Mouse (Mus musculus) gastrocnemius, postnatal 25 days (tissue): ENCODE data around the gene Tmem266. TPM values are rescaled to one million over a fixed set of nuclear protein-coding genes. Genes with fewer than 3 reads are reported as not detected.

Source experiments
- DNase-seq: peaks from one replicate; pipeline ENCODE4 v3.0.0; 2022
- total RNA-seq, 2 experiments: library from RNA; stranded (reverse); gene quantifications; 1 replicate in 1 of 2; 2 replicates in 1 of 2; pipeline ENCODE4 v1.2.3; 2021

The Tmem266 gene
- total RNA-seq, 2 experiments from 2014 or later = 0.59 to 0.70 TPM

DNA sequence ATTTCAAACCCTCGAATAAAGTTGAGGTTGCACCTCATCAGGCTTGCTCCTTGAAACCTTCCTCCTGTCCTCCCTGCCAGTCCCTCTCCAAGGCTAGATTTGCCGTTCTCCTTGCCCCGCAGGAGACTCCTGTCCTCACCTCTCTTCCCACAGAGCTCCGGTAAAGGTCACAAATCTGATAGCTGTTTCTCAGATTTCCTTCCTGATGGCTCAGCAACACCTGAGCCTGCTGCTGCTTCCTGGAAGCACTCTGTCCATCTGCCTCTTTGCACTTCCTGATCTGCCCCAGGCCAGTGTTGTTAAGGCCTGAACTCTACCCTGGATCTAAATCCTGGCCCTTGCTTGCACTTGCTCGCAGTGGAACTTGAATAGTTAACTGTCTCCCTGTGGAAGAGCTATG lies 5.8 kb downstream of the Tmem266 start:
- DNase-seq = no peak

DNA sequence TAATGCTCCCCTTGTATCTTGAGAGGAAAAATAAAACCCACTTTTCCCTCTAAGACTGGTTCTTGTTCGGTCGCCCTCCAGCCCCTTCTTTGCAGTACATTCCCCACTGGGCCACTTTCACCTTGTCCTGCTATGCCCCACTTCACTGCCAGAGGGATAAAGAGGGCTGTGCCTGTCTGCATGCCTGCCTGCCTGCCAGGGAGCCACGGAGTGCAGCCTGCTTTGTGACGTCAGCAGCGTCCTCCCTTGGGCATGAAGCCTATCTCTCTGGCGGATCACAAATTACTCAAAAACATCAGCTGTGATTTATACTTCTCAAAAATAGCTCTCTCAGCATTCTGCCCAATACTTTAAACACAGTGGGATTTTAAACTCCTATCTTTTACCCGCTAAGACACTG lies 6.2 kb downstream of the Tmem266 start:
- no peak for DNase-seq

DNA sequence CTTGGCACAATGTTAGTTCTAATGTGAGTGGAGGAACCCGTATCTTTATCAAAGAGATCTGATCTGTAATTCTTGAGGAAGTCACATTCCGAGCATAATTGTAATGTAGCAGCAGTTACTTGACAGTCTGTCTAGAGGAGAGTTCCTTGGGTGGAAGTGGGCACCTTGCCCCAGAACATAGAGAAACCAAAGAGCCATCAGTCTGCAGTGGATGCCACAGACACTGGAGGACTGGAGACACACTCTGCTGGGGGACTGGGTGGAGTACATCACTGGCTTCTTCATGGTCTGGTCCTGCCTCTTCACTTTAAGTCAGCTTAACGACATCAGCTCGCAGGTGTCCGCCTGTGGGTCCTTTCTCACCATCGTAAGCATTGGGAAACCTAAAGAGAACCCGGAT lies 17.5 kb downstream of the Tmem266 start:
- no peak for DNase-seq

DNA sequence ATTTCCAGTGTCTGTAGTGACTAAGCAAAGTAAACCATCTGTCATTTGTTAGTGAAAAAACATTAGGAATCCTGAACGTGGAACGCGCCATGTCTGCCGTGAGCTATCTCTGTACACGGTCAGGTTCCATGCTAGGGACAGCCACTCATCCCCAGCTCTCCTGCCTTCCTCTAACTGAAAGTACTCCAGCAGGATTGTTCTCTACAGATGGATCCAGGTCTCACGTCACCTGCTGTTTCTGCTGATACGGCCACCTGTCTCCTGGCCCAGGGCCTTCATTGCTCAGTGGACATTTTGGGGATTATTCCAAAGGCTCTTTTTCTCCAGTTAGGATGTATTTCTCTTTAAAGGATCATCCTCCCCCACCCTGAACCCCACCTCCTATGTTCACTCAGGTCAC lies 18.6 kb downstream of the Tmem266 start:
- no peak for DNase-seq

DNA sequence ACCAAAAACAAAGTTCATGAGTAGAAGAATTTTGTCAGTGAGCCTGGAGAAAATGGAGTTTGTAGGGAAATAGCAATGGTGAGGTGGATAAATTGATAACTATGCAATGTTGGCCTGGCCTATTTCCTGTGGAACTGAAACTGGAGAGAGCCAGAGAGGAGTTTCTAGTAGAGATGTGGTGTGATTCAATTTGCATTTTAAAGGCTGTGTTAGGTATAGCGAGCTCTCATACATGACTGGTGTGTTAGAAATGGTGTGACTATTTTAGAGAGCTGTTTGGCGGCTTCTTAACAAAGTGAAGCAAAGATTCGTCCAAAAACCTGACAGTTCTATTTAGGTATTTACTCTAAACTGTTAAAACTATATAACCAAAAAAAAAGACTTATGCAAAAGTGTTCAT lies 22.0 kb downstream of the Tmem266 start:
- no peak for DNase-seq

DNA sequence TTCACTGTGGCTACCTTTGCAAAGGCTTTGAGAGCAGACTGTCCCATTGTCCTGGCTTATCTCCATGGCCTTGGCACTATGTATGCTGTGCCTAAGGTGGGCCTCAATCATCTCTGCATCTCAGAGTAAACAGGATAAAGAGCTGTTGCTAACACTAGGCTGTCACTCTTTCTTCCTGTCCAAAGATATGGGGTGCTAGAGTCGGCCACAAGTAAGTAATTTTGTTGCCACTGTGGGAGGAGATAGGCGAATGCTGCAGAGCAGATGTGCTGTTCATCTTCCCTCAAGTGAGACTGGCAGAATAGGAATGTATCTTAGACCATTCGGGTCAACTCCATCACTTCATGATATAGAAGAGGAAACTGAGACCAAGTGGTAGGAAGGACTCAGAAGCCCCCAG lies 28.0 kb downstream of the Tmem266 start:
- DNase-seq = no peak

DNA sequence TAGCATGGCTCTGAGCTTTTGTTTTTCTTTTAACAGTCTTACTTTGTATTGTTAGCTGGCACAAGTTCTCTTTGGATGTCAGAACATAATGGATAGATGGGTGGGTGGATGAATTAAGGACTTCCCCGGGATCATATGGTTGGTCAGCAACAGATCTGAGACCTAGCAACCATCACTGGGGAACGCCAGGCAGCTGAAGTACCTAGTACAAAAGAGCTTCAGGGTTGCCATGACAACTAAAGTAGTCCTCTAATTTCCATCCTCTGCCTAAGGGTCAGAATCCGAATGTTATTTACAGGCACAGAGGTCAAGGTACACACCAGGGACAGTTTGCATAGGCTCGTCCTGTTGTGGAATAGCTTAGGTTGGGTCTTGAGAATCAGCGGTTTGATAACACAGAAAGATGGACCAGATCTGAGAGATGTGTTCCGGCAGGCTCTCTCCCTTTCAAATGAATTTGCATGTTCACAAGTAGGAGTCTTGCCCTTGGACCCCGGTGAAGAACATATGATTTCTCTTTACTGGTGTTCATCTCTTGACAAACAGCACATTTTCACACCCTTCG lies 28.6 kb downstream of the Tmem266 start:
- no peak for DNase-seq

DNA sequence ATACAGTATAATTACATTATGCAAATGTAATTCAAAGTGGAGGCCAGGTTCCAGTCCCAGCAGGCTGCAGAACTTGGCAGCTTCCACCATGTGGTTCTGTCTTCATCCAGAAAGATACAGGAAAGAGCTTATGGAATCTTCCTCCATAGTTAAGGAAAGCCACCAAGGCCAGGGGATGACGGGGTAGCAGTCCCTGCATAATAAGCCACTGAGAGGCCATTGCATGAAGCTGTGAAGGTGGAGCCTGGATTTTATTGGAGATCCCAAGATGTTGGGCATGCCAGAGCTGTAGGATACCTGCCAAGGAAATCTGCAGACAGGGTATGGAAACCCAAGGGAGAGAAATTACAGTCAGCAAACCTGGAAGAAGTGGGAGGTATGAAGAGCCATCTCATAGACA lies 30.5 kb downstream of the Tmem266 start:
- no peak for DNase-seq

DNA sequence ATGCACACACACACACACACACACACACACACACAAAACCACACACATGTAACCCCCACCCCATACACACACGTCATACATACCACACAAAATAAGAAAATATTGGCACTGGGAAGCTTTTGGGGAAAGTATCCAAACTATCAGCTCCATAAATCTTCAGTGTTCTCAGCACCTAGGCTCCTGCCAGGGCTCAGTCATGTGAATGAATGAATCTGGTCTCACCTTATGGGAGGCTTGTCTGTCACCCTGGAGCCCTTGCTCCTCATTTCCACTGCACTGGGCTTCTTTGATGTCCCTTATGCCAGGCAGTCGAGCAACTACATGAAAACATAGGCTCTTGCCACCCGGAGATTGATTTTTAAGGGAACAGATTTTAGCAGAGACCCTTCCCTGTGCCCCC lies 33.7 kb downstream of the Tmem266 start:
- no peak for DNase-seq

DNA sequence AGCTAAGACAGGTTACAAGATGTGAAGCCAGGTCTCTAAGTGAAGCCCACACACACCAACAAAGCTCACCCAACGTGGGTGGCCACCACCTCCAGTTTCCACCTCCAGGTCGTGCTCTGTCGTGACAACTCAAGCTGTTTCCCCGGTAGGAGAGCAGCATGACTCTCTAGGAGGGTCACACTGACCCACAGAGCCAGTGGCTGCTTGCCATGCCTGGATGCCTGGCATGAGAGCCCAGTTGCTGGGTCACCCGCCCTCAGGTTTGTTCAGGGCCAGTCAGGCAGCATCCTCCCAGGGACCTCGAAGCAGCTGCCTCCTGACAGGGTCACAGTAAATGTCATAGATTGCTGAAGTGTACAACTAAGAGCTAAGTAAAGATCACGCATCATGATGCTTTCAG lies 34.1 kb downstream of the Tmem266 start:
- no peak for DNase-seq

DNA sequence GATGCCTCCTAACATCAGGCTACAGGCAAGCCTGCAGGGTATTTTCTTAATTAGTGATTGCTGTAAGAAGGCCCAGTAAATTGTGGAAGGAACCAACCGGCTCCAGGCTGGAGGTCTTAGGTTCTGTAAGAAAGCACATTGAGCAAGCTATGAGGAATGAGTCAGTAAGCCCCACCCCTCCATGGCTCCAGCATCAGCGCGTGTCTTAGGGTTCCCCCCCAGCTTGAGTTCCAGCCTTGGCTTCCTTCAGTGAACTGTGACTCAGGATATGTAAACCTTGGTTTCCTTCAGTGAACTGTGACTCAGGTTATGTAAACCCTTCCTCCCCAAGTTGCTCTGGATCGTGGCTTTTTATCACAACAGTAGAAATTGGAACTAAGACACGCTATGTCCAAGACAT lies 35.3 kb downstream of the Tmem266 start:
- no peak for DNase-seq

DNA sequence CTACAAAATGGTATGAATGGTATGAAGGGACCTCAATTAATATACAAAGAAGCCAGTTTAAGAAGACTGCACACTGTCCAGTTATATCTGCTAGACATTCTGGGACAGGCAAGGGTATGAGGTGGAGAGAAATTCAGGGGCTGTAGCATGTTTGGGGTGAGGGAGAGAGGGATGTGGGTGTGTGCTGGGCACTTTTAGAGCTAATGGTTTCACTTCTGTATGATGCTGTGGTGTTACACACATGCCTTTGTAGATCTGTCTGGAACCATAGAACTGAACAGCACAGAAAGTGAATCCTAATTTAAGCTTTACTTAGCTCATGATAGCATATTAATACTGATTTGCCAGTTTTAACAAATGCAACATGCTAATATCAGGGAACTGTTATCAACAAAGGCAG lies 37.0 kb downstream of the Tmem266 start:
- no peak for DNase-seq

DNA sequence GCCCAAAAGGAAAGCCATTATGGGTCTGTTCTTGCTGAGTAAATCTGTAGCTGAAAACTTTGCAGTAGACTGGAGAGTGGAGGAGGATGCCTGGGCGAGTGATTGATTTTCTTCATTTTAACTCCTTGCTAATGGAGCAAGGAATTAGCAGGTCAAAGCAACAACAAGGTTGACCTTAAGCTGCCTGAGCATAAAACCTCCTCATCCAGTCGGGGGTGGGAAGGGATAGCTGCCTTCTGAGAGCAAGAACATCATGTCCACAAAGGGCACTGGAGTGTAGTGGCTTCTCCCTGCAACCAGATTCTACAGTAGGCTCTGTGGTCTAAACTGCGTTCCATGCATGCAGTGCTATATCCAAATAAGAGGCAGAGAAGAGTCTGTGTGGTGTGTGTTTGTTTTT lies 41.3 kb downstream of the Tmem266 start:
- DNase-seq = no peak

DNA sequence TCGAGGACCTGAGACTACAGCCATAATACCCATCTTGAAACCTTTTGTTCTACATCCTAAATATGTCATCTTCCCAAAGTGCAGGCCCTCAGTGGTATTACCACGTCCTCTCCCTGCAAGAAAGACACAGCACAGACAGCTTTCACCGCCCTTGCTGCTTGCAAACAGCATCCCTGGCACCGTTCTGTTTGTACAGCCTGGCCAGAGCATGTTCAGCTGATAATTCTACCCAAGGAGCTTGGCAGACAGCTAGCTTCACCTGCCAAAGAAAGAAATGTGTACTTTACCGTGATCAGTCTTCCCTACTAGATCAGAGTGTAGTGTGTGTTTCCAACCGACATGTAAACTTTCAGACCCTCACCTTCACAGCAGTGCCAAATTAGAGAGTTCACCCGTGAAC lies 45.2 kb downstream of the Tmem266 start:
- DNase-seq = no peak

DNA sequence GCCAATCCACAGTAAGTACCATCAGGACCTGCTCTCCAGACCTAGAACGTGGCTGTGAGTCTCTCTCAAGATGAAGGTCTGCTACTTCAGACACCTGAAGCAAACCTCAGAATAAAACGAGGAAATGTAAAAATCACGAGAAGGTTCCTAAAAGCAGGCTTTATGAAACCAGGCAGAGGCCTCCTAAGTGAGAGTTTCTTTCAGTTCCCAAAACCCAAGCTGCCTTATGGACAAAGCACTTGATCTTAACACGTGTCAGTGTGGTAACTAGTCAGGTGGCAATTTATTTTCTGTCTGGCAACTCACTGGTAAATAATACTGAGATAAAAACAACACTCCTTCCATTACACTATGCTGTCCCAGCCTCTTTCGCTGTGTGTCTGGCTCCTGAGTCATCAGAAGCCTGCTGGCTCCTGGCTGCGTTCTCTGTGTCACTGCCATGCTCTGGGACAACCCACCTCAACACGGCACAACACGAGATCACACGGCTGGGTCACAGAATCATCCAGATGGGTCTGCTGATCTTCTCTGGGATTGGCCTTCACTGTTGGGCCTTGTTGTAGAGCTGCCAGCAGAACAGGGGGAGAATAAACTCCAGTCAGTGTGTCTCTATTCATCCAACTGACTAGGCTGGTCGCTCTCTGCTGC lies 51.0 kb downstream of the Tmem266 start:
- DNase-seq = no peak

DNA sequence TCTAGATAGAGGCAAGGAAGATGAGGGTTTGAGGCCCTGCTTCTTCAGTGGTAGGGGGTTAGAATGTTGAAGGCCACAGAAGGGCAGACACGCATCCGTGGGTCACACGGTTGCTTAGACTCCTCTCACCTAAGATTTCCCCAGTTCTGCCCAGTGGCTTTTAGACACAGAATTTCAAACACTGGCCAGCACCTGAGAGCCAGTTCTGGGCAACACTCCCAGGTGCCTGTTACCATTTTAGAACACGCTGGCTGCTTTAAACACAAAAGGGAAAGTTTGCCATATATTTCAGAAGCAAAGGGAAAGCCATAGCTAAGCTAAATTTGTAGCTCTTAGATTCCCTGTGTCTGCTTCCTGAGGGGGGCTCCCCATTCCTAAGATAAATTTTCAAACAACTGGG lies 54.7 kb downstream of the Tmem266 start:
- no peak for DNase-seq

DNA sequence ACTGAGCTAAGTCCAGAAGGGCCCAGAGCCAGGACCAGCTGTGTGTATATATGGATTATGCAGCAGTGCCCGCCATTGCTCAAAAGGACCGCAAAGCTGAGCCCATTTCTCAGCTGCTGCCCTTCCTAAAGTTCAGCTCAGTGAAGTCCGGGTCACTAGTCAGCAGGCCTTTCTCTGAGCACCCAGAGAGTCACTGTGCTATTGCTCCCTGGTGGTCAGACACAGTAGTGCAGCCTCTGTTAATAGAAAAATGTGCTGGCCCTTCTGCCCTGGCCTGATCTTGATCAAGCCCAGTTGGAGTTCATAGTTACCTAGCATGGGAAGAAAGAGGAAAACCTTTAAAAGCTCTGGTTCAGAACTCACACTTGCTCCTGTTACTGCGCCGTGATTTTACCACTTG lies 55.7 kb downstream of the Tmem266 start:
- DNase-seq = no peak

DNA sequence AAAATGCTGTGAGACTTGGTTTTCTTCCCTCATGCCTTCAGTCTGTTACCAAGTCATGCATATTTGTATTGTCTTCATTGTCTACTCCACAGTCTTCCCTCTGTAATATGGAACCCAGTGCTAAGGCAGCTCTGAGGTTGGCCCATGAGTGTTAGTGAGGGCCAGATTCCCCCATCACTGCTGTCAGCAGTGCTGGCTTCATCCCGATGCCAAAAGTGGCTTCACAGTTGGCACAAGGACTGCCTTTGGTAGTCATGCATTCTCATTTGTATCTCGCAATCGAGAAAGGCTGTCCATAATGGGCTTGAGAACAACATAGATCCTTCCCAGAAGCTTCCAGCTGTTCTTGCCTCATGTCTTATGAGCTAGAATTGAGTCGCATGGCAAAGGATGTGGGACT lies 59.4 kb downstream of the Tmem266 start:
- DNase-seq = no peak

DNA sequence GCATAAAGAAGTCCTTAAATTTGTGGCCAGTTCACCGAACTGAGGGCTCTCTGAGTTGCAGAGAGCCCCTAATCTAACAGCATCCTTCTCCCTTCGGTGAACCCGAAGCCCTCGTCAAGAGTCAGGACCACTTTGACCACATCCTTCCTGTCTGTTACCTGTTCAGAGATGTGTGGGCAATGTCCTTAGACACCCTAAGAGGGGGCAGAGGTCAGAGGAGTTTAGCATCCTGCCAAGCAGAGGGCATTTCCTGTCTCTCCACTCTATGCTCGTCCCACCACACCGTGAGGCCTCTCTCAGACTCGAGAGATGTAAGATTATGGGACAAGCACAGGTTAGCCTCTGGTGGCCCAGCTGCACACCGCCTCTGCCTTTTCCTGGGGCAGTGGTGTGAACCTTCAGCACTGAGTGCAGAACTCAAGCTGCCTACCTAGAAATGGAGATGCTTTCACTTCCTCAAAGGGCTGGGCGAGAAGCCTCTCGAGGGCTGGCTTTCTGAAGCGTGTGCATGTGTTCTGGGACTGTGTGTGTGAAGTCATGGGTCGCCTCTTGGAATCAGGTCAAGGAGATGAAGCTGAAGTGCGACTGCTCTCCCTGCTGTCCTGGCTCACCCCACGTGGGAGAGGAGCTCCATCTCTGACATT lies 61.3 kb downstream of the Tmem266 start:
- no peak for DNase-seq

DNA sequence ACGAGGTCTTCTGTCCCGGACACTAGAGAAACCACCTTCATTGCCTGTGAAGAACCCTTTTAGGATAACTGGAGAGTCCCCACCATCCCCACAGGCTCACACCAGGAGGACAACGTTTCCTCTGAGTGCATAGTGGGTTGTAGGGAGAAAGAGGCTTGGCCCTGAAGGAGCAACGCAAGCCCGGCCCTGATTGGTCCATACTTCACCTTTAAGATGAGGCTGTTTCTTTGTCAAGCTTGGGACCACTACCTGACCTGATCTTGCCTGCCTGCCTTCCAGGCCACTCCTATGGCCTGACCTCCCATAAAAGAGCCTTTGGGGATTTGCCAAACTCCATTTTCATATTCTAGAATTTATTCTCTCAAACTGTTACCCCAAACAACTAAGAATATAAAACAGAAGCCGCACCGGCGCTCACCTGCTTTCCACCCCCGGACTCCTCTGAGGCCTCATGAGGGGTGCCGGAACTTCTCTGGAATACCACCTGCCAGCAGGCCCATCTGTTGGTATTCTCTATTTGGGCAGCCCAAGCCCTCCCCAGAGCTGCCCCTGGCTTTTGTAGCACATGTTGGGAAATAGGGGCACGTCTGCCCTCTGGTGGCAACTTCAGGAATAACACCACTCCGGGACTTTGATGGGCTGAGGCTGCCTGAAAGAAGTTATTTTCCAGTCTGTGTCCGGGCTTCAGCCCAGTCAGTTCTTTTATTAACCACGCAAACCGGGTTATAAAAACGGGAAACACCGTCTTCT lies 65.4 kb downstream of the Tmem266 start:
- peak; percentile 32 for DNase-seq

DNA sequence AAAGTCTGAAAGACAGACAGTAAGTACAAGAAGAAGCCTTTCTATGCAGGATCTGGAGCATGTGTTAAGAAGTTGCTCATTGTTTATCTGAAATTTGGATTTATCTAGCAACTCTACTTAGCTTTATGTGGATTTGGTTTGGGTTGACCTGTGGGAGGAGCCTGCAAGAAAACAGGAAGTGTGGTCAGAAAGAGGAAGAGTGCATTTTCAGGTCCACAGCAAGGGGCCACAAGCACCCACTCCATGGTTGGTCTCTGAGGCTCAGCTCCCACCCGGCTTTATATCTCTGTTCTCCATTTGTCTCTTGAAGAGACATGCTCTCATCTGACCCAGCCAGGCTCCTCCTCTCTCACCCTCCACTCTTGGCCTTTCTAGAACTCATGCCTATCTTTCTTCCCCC lies 68.9 kb downstream of the Tmem266 start:
- DNase-seq = no peak

DNA sequence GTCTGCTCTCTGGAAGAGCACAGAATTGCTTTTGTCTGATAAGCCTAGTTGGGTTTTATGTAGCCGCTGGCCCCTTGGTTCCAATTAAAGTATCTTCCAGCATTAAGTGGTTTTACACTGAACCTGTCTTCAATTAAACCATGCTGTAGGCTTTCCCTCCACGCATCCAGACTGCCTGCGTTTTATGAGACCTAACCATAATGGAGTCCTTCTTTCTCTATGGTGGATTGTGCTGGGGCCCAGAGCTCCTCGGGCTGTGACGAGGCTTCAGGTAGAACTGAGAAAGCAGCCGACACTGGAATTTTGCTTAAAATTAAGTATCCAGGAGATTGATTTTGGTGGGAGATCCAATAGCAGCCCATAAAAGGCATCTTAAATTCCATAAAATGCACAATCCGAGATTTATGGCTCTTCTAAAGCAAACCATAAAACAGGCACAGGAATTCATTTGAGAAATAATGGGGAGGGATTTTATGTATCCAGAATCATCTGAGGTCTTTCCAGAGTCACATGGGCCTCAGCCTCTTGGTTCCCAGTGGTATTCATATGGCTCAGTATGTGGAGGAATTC lies 72.4 kb downstream of the Tmem266 start:
- no peak for DNase-seq

DNA sequence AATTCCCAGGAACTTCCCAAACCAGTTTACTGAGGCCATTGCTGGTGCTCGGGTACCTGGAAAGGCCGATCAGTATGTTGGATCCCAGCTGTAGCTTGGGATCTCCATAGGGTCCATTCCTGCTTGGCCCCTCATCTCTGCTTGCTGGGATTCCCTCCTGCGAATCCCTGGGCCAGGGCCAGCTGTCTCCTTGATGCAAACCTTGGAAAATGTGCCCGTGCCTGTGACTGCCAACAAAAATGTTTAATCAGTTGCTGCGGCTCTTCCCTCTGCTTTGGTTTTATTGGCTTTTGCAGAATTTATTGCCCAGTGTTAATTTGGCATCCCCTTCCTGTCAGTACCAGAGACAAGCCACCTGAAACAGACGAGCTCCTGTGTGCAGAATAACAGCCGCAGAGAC lies 75.6 kb downstream of the Tmem266 start:
- no peak for DNase-seq
